Mouse (Mus musculus) ZHBTc4 (cell line): ENCODE measurements around the gene Olfr493.

ENCODE experiments used
- DNase-seq: peaks from one replicate; pipeline ENCODE4 v3.0.0-alpha.2; 2011; ENCODE audit warnings: low read depth, low spot score

The Olfr493 gene

GRCm38 (mm10) chr7:108346879-108347278, at the start of gene Olfr493:
Olfr493 (minus strand) TSS chr7:108346979.
- DNase-seq = no peak

DNA sequence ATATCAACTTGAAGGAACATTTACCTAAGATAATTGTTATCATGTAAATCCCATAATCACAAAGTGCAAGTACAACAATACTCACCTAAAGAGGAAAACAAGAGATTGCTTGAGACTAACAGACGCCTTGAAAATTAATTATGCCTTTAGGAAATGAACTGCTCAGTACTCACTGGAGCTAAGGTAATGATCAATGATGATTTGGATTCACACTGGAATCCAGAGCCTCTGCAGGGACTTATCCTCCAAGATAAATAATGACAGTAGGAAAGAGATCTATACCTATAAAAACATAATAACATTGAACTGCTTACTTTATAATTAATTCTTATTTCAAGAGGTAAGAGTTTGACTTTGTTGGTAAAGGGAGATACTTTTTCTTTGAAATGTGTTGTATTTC, 46.1 kb upstream of the Olfr493 start, which contains the start of gene Olfr495:
Gene Olfr495 (plus strand): TSS at position 301 of the 400 bp plus-strand sequence.
- no peak for DNase-seq

DNA sequence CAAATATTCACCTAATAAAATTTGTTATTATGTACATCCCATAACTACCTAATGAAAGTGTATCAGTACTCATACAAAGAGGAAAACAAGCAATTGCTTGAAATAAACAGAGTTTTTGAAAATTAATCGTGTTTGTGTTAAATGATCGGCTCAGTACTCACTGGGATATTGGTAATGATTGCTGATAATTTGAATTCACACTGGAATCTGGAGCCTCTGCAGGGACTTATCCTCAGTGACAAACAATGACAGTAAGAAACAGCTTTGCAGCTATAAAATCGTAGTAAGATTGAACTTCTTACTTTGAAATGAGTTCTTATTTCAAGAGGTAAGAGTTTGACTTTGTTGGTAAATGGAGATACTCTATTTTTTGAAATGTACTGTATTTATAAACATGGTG, 18.3 kb upstream of the Olfr493 start, which contains the start of gene Olfr494:
Gene Olfr494 (plus strand): TSS at position 301 of the 400 bp plus-strand sequence.
- no peak for DNase-seq

- DNase-seq = no peak
Observed at GRCm38 (mm10) chr7:108323574-108323973, 23.2 kb downstream of the Olfr493 start, which contains the start of gene Olfr492. Olfr492 (minus strand) TSS chr7:108323674.

DNA sequence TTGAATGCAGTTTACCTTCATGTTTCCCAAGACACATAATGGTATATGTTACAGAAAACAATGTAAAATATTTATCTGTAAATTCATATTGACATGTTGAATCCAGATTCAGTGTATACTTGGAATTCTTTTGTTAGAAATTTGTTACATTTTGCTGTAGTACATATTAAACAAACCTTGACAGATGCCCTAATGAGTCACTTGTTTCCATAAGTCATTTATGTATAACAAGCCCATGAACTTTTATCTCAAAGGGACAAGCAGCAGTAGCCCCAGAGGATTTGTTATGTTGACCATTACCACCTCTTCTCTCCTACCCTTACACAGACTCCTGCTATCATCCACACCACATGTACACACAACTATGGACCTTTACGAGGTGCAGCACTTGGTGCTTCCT, 33.6 kb downstream of the Olfr493 start, which contains the start of gene Olfr491:
Gene Olfr491 (plus strand): TSS at position 301 of the 400 bp plus-strand sequence.
- no peak for DNase-seq
